In the genomic region with DNA sequence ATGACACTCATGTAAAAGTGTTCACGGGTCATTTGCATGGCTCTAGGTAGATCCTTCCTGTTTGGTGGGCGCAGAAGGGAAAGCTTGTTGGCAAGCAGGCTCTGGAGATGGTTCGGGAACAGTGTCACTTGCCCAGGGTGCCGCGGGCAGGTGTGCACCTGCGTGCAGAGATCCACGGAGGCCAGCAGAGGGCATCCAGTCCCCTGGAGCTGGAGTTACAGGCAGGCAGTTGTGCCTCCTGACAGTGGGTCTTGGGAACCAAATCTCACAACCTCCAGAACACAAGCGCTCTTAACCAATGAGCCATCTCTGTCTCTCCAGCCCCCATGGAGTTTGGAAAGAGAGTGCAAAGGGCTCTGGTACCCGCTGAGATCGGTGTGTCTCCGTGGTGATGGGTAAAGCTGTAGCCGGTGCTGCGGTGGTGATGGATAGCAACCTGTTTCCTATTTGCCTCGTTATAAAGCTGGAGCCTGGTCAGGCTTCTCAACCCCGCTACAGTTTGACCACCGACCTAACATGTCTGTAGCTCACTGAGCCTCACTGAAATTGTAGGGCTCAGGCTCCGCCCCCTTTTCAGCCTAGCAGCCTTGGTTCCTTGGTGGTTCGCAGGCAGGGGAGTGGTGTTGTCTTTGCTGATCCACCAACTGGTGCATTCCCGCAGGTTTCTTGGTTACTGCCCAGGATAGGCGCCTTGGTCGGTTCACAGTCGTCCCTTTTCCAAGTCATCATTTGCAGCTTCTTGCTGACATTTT, we compare ENCODE assay signal across 13 mouse cellular contexts. TPM values are rescaled to one million over a fixed set of nuclear protein-coding genes. Genes with fewer than 3 reads are reported as not detected.
DNase-seq lines count a peak whose midpoint lies in the region; TF ChIP-seq lines count a peak whose summit lies in the region.
"Had no signal": no experiment of that assay in that cellular context is flagged by ENCODE, and none has a peak within 500 bp of the region (broad histone marks: within the 10 kb centered on the region; RNA-seq: fewer than 3 reads in every experiment).

No protein-coding gene starts in this region.

- no peaks in the 10 kb centered on the region for H3K27me3 ChIP-seq in E14TG2a.4 (ENCODE audit: insufficient read depth, low read length)
- H3K27me3 ChIP-seq: embryonic facial prominence, embryonic 13.5 days; stomach, embryonic 15.5 days had no signal

- DNase-seq in gastrocnemius, adult 2 months: no peak
- DNase-seq in gastrocnemius, postnatal 4 days (ENCODE audit: low spot score in 2 of 2): no peak
- DNase-seq in lung, adult 2 months: no peak
- no peak for DNase-seq in lung, postnatal 25 days (ENCODE audit: low spot score)
- no peak for DNase-seq in brain, embryonic 14.5 days (ENCODE audit: low read depth)
- DNase-seq in left cerebral cortex, postnatal 10 days (ENCODE audit: extremely low spot score in 1 of 2, low spot score in 2 of 2): no peak
- DNase-seq in gastrocnemius, postnatal 14 days: no peak
- DNase-seq: right cerebral cortex, postnatal 14 days had no signal

- H3K9me3 ChIP-seq in E14TG2a.4 (ENCODE audit: low read length): no peaks in the 10 kb centered on the region
- H3K9me3 ChIP-seq: embryonic facial prominence, embryonic 13.5 days; heart, embryonic 10.5 days; stomach, embryonic 15.5 days had no signal

- H3K27ac ChIP-seq in gastrocnemius, adult 2 months: no peak overlapping the region
- H3K27ac ChIP-seq: embryonic facial prominence, embryonic 13.5 days; heart, embryonic 10.5 days had no signal

- 54% methylated on average over 22 of the region's 22 CpGs for WGBS in lung, adult 2 months

- peaks cover 50% of the 10 kb centered on the region for H3K36me3 ChIP-seq in E14TG2a.4 (ENCODE audit: insufficient read depth, low read length)
- H3K36me3 ChIP-seq: embryonic facial prominence, embryonic 13.5 days; G1E; heart, embryonic 10.5 days; stomach, embryonic 15.5 days had no signal

- peak; percentile 38 for TF ChIP-seq CTCF in gastrocnemius, adult 2 months (IDR thresholded peaks at IDR 0.05)
- peak; percentile 42; the same call in 1 of the 2 replicates for TF ChIP-seq CTCF in lung, adult 2 months (IDR thresholded peaks at IDR 0.05; ENCODE audit: insufficient read depth, low read length)
- TF ChIP-seq CTCF in E14TG2a.4 (conservative IDR thresholded peaks at IDR 0.05; ENCODE audit: low read length): peak; percentile 32
- TF ChIP-seq CTCF in brain, embryonic 14.5 days (IDR thresholded peaks at IDR 0.05; ENCODE audit: borderline replicate concordance, extremely low read depth, insufficient read depth, insufficient read length): peak; percentile 37; the same call in 1 of the 2 replicates

- no peak for TF ChIP-seq POLR2A in lung, adult 2 months (IDR thresholded peaks at IDR 0.05; ENCODE audit: borderline replicate concordance, extremely low read depth, low read depth, low read length)
- no peak for TF ChIP-seq POLR2A in brain, embryonic 14.5 days (IDR thresholded peaks at IDR 0.05; ENCODE audit: borderline replicate concordance, extremely low read depth, insufficient read depth, insufficient read length, poor library complexity, severe bottlenecking)

- H3K4me3 ChIP-seq in gastrocnemius, adult 2 months: no peak overlapping the region
- no peak overlapping the region for H3K4me3 ChIP-seq in lung, adult 2 months (replicated peaks; ENCODE audit: extremely low read depth, low read depth, low read length)
- peak overlapping the region; percentile 59 for H3K4me3 ChIP-seq in E14TG2a.4 (replicated peaks; ENCODE audit: low read length)
- H3K4me3 ChIP-seq: embryonic facial prominence, embryonic 13.5 days; heart, embryonic 10.5 days; stomach, embryonic 15.5 days had no signal

- intact Hi-C loops in gastrocnemius, adult 2 months (cut with DNase I): no loop called here
- intact Hi-C loops in left cerebral cortex, postnatal 10 days (cut with DNase I): no loop called here
- intact Hi-C loops in gastrocnemius, postnatal 14 days (cut with DNase I; ENCODE audit: low total_unique reads): no loop called here

- H3K4me1 ChIP-seq in lung, adult 2 months (ENCODE audit: control insufficient read depth, insufficient read depth, low read length): peaks cover 5% of the 10 kb centered on the region; the same call in 1 of the 2 replicates
- H3K4me1 ChIP-seq in E14TG2a.4 (replicated peaks; ENCODE audit: low read depth, low read length): peaks cover 92% of the 10 kb centered on the region
- H3K4me1 ChIP-seq: embryonic facial prominence, embryonic 13.5 days had no signal

RNA-seq across cellular contexts. Expression of gene Slc37a1, which starts 31.1 kb away (rescaled TPM):
- 1 to 10 TPM; 3.0 to 4.2 TPM for total RNA-seq in gastrocnemius, adult 2 months (2021)
- 1 to 10 TPM; 1.4 to 2.4 TPM for total RNA-seq in gastrocnemius, postnatal 4 days (2021)
- polyA plus RNA-seq in lung, adult 2 months (2012; rRNA removed): 51.1 and 54.3 TPM in 2 replicates
- 19.7 and 21.3 TPM in 2 replicates for polyA plus RNA-seq in brain, embryonic 14.5 days (2012; rRNA removed)
- 1 to 10 TPM; 6.7 to 7.5 TPM for total RNA-seq in left cerebral cortex, postnatal 10 days (2021)
- 1 to 10 TPM; 2.5 to 2.7 TPM for total RNA-seq in gastrocnemius, postnatal 14 days (2021)
- polyA plus RNA-seq: G1E had no signal

RNA-seq across cellular contexts. Expression of gene Rsph1, which starts 40.5 kb away (rescaled TPM):
- total RNA-seq in gastrocnemius, adult 2 months (2021): 10 to 100 TPM in 1 of 2 experiments, 1 to 10 TPM in 1; 4.7 to 17.5 TPM
- 1 to 10 TPM; 1.8 to 2.1 TPM for total RNA-seq in gastrocnemius, postnatal 4 days (2021)
- polyA plus RNA-seq in lung, adult 2 months (2012; rRNA removed): 6.9 and 11.7 TPM in 2 replicates
- 0.59 and 3.3 TPM in 2 replicates for polyA plus RNA-seq in brain, embryonic 14.5 days (2012; rRNA removed)
- 10 to 100 TPM; 12.1 to 14.2 TPM for total RNA-seq in left cerebral cortex, postnatal 10 days (2021)
- total RNA-seq in gastrocnemius, postnatal 14 days (2021): 10 to 100 TPM; 10.0 to 12.5 TPM
- total RNA-seq: G1E had no signal
- polyA plus RNA-seq: G1E had no signal
